Mouse (Mus musculus): ENCODE measurements around the gene Snx20.

Snx20 gene

GRCm38 (mm10) chr8:88646837-88647778, 11.2 kb upstream of the Snx20 start, which contains the start of gene Nod2:
Nod2 (plus strand) TSS chr8:88647315.
- peak; percentile 31; the same call in 1 of the 2 replicates for ATAC-seq (ENCODE audit: insufficient number of reproducible peaks, low FRiP score, low TSS enrichment)

GRCm38 (mm10) chr8:88642734-88643564, 7.0 kb upstream of the Snx20 start:
- ATAC-seq (ENCODE audit: insufficient number of reproducible peaks, low FRiP score, low TSS enrichment) = no peak

- ATAC-seq (ENCODE audit: insufficient number of reproducible peaks, low FRiP score, low TSS enrichment) = no peak
These were observed 3.0 kb upstream of the Snx20 start for GRCm38 (mm10) chr8:88638908-88639307.

GRCm38 (mm10) chr8:88637092-88638000, 1.4 kb upstream of the Snx20 start:
- ATAC-seq (ENCODE audit: insufficient number of reproducible peaks, low FRiP score, low TSS enrichment) = no peak

DNA sequence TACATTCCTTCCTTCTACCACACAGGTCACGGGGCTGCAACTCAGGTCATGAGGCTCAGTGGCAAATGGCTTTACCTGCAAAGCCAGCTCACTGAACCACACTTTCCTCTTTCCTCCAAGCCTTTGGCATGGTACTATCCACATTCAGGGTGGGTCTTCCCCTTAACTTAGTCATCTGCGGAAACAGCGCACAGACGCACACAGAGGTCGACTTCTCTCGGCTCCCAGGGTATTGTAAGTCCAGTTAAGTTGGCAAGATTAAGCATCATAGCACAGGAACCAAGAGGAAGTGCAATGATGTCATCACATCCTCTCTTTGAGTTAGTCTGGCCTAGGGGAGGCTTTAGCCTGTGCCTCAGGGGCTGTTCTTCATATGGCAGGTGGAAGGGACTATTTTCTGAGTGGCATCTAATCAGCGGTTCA, 2.6 kb downstream of the Snx20 start:
- no peak for ATAC-seq (ENCODE audit: insufficient number of reproducible peaks, low FRiP score, low TSS enrichment)

DNA sequence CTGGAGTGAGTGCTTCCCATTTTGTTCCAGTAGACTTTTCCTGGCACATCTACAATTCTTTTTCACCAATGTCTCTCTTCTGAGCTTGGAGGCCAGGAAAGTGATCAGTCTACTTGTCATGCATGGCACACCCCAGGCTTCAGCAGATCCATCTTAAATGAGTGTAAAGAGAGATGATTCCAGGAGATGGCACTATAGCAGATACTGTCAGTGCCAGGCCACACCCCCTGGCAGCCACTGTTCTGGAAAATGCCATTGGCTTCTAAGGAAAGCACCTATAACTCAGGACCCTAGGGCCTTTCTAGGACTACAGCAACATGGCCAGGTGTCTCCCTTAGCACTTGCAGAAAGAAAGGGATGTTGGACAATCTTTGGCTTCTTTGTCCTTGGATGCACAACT, 4.8 kb downstream of the Snx20 start:
- no peak for ATAC-seq (ENCODE audit: insufficient number of reproducible peaks, low FRiP score, low TSS enrichment)

- ATAC-seq (ENCODE audit: insufficient number of reproducible peaks, low FRiP score, low TSS enrichment) = no peak
These were observed 5.7 kb downstream of the Snx20 start for GRCm38 (mm10) chr8:88630225-88630624.

DNA sequence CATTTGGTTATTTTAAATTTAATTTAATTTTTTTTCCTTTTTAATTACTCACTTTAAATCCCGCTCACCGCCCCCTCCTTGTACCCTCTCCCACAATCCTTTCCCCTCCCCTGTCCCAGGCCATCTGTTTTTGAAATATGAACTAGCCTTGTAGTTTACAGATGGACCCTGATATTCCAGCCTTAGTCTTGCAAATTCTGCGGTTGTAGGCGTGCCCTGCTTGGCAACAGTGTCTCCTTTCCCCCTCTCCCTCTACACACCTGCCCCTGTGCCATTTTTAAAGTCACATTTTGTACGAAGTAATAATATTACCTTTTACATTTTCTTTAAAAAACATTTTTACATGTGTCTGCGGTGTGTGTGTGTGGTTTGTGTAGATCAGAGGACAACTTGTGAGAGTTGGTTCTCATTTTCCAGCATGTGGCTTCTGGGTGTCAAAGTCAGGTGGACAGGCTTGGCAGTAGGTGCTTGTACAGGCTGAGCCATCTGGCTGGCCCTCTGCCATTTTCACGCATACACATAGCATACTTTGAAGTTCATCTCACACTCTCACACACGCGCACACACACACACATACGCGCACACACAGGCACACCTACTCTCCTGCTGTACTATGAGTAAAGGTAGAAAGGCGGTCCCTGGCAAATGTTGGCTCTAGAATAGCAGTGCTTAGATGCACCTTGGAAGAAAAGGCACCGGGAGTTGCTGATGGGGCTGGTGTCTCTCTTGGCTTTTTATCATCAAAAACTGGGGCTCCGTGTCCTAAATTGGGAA, 7.7 kb downstream of the Snx20 start:
- ATAC-seq (ENCODE audit: insufficient number of reproducible peaks, low FRiP score, low TSS enrichment) = no peak

- peak; percentile 24 for ATAC-seq (ENCODE audit: insufficient number of reproducible peaks, low FRiP score, low TSS enrichment)
These were observed 8.5 kb downstream of the Snx20 start for GRCm38 (mm10) chr8:88627265-88627991.

DNA sequence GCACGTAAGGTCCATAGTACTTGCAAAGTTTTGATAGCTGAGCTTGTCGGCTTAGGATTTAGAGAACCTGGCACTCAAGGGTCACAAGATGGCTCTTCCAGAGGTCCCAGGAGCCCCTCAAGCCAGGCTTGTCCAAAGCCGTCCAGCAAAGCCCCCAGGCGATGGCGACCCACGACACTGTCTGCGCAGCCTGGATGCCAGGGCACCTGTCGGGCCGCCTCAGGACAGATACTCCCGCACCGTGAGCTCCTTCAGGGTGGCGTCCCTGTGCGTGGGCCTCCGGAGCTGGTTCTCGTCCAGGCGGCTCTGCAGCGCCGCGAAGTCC, 9.0 kb downstream of the Snx20 start:
- ATAC-seq (ENCODE audit: insufficient number of reproducible peaks, low FRiP score, low TSS enrichment) = peak; percentile 0; the same call in 1 of the 2 replicates

DNA sequence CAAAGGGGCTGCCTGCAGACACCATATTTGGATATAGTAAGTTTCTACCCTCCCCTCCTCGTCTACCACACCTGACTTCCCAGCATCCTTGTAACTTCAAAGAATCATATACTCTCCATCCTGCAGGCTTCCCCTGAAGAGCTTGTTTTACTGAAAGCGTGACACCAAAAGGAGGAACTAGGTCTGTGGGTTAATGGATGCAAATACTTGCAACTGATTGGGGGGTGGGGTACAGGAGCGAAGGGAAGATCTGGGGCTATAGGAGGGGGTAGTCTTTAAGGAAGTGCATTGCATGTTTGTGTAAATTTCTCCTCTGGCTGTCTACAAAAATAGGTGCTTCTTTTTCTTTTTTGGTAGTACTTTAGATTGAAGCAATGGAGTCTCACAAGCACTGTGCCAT, 9.5 kb downstream of the Snx20 start:
- ATAC-seq (ENCODE audit: insufficient number of reproducible peaks, low FRiP score, low TSS enrichment) = no peak

- no peak for ATAC-seq (ENCODE audit: insufficient number of reproducible peaks, low FRiP score, low TSS enrichment)
These were observed 11.7 kb downstream of the Snx20 start for GRCm38 (mm10) chr8:88624276-88624675.

GRCm38 (mm10) chr8:88623351-88623750, 12.6 kb downstream of the Snx20 start:
- peak; percentile 74 for ATAC-seq (ENCODE audit: insufficient number of reproducible peaks, low FRiP score, low TSS enrichment)

DNA sequence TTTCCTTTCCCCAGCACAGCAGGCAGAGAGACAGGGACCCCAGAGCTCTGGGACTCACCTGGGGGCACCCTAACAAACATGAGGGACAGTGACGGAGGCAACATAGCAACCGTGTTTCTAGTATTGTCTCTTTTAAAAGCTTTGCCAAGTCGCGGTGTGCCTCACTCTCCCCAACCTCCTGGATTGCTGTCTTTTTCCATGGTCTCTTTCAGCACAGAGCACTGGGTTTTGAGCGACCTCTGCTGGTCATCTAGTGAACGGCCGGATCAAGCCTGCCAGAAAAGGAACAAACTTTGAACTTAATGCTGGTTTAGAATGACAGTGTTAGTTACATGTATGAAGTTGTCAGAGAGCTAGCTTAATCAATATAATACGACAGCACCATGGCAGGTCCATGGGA, 14.5 kb downstream of the Snx20 start:
- ATAC-seq (ENCODE audit: insufficient number of reproducible peaks, low FRiP score, low TSS enrichment) = no peak

- no peak for ATAC-seq (ENCODE audit: insufficient number of reproducible peaks, low FRiP score, low TSS enrichment)
These were observed 15.0 kb downstream of the Snx20 start for GRCm38 (mm10) chr8:88620931-88621330.

DNA sequence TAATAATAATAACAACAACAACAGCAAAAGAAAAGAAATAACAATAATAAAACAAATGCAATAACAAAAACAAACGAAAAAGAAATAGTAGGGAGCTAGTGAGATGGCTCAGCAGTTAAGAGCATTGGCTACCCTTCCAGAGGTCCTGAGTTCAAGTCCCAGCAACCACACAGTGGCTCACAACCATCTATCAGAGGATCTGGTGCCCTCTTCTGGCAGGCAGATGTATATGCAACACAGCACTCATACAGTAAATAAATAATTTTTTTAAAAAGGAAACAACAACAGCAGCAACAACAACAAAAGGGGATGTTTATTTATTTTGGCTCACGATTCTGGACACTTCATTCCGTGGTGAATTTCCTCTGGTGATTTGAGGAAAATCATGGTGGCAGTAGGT, 16.4 kb downstream of the Snx20 start:
- no peak for ATAC-seq (ENCODE audit: insufficient number of reproducible peaks, low FRiP score, low TSS enrichment)

GRCm38 (mm10) chr8:88618612-88619011, 17.3 kb downstream of the Snx20 start:
- ATAC-seq (ENCODE audit: insufficient number of reproducible peaks, low FRiP score, low TSS enrichment) = no peak

- ATAC-seq (ENCODE audit: insufficient number of reproducible peaks, low FRiP score, low TSS enrichment) = no peak
These were observed 20.9 kb downstream of the Snx20 start for GRCm38 (mm10) chr8:88614981-88615380.

DNA sequence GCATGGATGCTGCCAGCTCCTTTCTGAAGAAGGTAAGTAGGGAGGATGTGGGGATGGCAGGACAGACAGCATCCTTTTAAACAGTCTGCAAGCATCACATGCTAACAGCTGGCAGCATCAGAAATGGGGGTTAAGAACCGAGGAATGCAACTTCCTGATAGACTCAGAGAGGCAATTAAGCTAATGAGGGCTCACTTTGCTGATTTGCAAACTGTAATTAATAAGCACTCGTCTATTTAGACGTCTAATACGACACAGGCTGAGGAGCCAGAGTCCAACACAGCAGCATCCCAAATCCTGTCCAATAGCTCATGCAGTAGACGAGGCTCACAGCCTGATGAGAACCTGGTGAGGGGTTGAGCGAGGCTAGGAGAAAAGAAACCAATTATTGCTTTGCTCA, 25.7 kb downstream of the Snx20 start:
- ATAC-seq (ENCODE audit: insufficient number of reproducible peaks, low FRiP score, low TSS enrichment) = no peak

Data from cerebellum, adult (tissue).